Mouse (Mus musculus) brain, embryonic 18.5 days (tissue): Measurements from ENCODE around the gene Cetn3.

Source experiments
- DNase-seq: peaks from one replicate; pipeline ENCODE4 v3.0.0-alpha.2; 2012; ENCODE audit warnings: low read depth, low spot score

Cetn3 gene

GRCm38 (mm10) chr13:81822750-81823149 lies 39.9 kb downstream of the Cetn3 start:
- no peak for DNase-seq

GRCm38 (mm10) chr13:81824576-81825330 lies 41.9 kb downstream of the Cetn3 start:
- no peak for DNase-seq

- peak; percentile 79 for DNase-seq
Measured at GRCm38 (mm10) chr13:81828486-81828885, 45.6 kb downstream of the Cetn3 start.

GRCm38 (mm10) chr13:81831838-81832237 lies 49.0 kb downstream of the Cetn3 start:
- DNase-seq: no peak

- no peak for DNase-seq
Measured at GRCm38 (mm10) chr13:81836386-81837177, 53.7 kb downstream of the Cetn3 start.

DNA sequence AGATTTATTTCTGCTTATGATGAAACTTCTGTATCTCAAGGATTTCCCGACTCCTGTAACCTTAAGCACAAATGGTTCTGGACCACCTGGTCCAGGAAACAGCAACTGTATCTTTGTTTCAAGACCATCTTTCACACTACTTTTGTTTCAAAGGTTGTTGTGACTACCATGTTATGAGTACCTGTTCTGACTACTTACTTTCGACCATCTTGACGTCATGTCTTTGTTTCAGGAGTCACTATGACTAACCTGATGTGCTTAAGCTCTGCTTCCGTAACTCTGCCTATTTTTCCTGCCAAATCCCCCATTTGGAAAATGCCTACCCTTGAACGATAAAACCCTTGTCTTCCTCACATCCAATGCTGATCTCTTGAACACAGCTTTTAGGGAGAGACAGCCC lies 55.1 kb downstream of the Cetn3 start:
- no peak for DNase-seq

DNA sequence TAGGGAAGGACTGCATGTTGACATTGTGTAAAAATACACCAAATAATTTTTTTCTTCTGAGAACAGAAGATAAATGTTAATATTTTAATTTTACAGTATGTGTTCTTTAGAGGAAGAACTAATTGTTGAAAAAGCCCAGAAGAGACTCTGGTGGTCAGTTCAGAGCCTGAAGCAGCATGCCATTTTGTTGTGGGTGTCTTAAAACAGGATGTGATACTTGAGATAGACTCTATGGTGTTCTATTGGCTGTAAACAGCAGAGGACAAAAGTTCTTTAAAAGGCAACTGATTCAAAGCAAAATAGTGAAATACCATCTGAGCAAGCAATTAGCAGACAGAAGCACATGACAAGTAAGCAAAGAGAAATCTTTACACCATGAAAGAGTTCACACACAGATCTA lies 56.1 kb downstream of the Cetn3 start:
- DNase-seq: no peak

DNA sequence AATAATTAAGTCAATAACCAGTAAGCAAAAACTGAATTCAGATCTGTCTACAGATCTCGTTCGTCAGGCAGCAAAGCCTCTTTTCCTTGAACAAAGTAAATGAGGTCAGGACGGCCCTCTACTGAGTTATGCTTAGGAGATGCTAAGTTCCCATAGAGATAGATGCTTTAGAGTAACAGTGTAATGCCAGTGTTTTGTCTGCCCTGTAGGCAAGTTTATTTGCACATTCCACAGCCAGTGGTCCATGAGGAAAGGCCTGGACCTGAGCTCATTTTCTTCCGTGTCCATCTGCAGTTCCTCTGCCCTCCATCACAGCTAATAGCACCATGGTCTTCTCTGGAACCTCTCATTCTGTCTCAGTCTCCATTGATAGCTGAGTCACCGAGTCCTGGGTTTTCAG lies 57.4 kb downstream of the Cetn3 start:
- no peak for DNase-seq

DNA sequence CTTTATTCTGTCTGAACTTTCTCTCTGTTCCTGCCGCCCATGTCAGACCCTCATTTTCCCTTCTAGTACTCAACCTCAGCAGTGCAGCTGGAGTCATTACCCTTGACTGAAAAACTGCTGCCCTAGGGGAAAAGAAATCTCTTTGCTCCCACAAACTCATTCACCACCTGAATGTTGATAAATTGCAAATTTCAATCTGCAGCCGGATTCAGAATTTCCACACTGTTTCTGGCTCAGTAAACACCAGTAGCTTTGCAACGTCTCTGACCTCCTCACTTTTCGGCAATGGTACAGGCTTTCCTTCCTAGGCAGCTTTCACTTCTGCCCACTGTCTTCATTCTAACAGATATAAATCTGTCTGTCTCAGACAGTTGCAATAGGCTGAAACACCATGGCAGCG lies 57.8 kb downstream of the Cetn3 start:
- DNase-seq: no peak

- DNase-seq: no peak
Measured at GRCm38 (mm10) chr13:81842278-81842677, 59.4 kb downstream of the Cetn3 start.
